Mouse (Mus musculus) CD4-positive, CD25-positive, alpha-beta regulatory T cell, adult 2 months (primary cell): ENCODE measurements at regions not wholly inside any gene's neighbourhood (a gene's known extent, or its start where the extent isn't known, plus 50 kb on each side); places are given as distances from the start of the nearest gene placed in this dataset.
"Not testable (repeated sequence)": the region's sequence is repeated elsewhere in the genome, so short reads cannot be mapped to it uniquely, and the experiment has no call there.

Experiments used
- DNase-seq: peaks from one replicate; pipeline ENCODE4 v3.0.0-alpha.2; 2012; ENCODE audit warnings: low read depth, low spot score

GRCm38 (mm10) chr3:21864391-21864790 lies 212.1 kb upstream of the Tbl1xr1 start:
- no peak for DNase-seq

- no peak for DNase-seq
Observed at GRCm38 (mm10) chr3:21865856-21866255, 210.6 kb upstream of the Tbl1xr1 start.

GRCm38 (mm10) chr3:21878396-21878795 lies 198.1 kb upstream of the Tbl1xr1 start:
- no peak for DNase-seq

GRCm38 (mm10) chr3:21884216-21884615 lies 192.2 kb upstream of the Tbl1xr1 start:
- peak; percentile 24 for DNase-seq

GRCm38 (mm10) chr3:21888710-21889109 lies 187.7 kb upstream of the Tbl1xr1 start:
- no peak for DNase-seq

- DNase-seq, result no peak
Observed at GRCm38 (mm10) chr3:21891819-21892480, 184.5 kb upstream of the Tbl1xr1 start.

GRCm38 (mm10) chr3:21892864-21893404 lies 183.5 kb upstream of the Tbl1xr1 start:
- no peak for DNase-seq

- DNase-seq, result no peak
Observed at GRCm38 (mm10) chr3:21895551-21895950, 180.9 kb upstream of the Tbl1xr1 start.

- DNase-seq, result no peak
Observed at GRCm38 (mm10) chr3:21898241-21898640, 178.2 kb upstream of the Tbl1xr1 start.

GRCm38 (mm10) chr3:21905384-21906073 lies 170.9 kb upstream of the Tbl1xr1 start:
- DNase-seq, result peak; percentile 49

GRCm38 (mm10) chr3:21908828-21909227 lies 167.6 kb upstream of the Tbl1xr1 start:
- no peak for DNase-seq

GRCm38 (mm10) chr3:21910080-21910479 lies 166.4 kb upstream of the Tbl1xr1 start:
- no peak for DNase-seq

GRCm38 (mm10) chr3:21911071-21911470 lies 165.4 kb upstream of the Tbl1xr1 start:
- peak; percentile 69 for DNase-seq

GRCm38 (mm10) chr3:21917228-21917910 lies 159.1 kb upstream of the Tbl1xr1 start:
- DNase-seq, result peak; percentile 79

- no peak for DNase-seq
Observed at GRCm38 (mm10) chr3:21918431-21918830, 158.0 kb upstream of the Tbl1xr1 start.

- no peak for DNase-seq
Observed at GRCm38 (mm10) chr3:21919931-21920330, 156.5 kb upstream of the Tbl1xr1 start.

- no peak for DNase-seq
Observed at GRCm38 (mm10) chr3:21931951-21932350, 144.5 kb upstream of the Tbl1xr1 start.

- DNase-seq, result not testable (repeated sequence)
Observed at GRCm38 (mm10) chr3:21932696-21933095, 143.8 kb upstream of the Tbl1xr1 start.

- DNase-seq, result peak; percentile 41
Observed at GRCm38 (mm10) chr3:21934731-21935271, 141.7 kb upstream of the Tbl1xr1 start.

GRCm38 (mm10) chr3:21935571-21936261 lies 140.7 kb upstream of the Tbl1xr1 start:
- DNase-seq, result peak; percentile 96

GRCm38 (mm10) chr3:21936262-21936603 lies 140.2 kb upstream of the Tbl1xr1 start:
- DNase-seq, result no peak

GRCm38 (mm10) chr3:21936616-21937015 lies 139.8 kb upstream of the Tbl1xr1 start:
- peak; percentile 50 for DNase-seq
